Mouse (Mus musculus) left cerebral cortex, postnatal 10 days (tissue): ENCODE results near the gene H2al1b. TPM values are rescaled to one million over a fixed set of nuclear protein-coding genes. Genes with fewer than 3 reads are reported as not detected.
"Not testable (repeated sequence)": the region's sequence is repeated elsewhere in the genome, so short reads cannot be mapped to it uniquely, and the experiment has no call there.

Experiments used
- DNase-seq, 2 experiments: peaks; one replicate each; pipeline ENCODE4 v3.0.0; 2021 to 2022; ENCODE audit warnings: low spot score in 2 of 2, mixed read lengths in 1 of 2; ENCODE audit errors: extremely low spot score in 1 of 2
- intact Hi-C: fragments of 180-260 bp; cut with DNase I; formaldehyde crosslinking; loops from one replicate; pipeline ENCODE4 v1.15.1; 2025
- total RNA-seq, 2 experiments: library from RNA; stranded (reverse); gene quantifications; 2 replicates each; pipeline ENCODE4 v1.2.3; 2021

H2al1b gene
- total RNA-seq, 2 experiments from 2014 or later = not detected

DNA sequence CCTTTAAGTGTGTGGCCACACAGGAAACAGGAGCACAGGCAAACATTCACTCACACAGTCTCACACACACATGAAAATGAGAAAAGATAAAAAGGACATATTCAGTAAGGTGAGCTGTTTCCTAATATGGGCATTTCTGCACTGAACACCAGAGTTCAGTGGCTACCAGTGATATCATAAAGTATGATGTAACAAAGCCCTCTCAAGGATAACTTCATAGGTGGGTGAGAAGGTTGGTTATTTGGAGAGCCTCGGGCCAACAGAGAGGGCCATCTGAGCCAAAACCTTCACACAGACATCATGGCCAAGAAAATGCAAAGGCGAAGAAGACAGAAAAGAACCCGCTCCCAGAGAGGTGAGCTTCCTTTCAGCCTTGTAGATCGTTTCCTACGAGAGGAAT is 22.1 kb downstream of the H2al1b start, which contains the start of gene H2al1i:
H2al1i (plus strand) TSS at position 301 of the 400 bp plus-strand sequence.
- intact Hi-C loops, DNase-seq: not testable (repeated sequence)

DNA sequence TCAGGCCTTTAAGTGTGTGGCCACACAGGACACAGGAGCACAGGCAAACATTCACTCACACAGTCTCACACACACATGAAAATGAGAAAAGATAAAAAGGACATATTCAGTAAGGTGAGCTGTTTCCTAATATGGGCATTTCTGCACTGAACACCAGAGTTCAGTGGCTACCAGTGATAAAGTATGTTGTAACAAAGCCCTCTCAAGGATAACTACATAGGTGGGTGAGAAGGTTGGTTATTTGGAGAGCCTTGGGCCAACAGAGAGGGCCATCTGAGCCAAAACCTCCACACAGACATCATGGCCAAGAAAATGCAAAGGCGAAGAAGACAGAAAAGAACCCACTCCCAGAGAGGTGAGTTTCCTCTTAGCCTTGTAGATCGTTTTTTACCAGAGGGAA is 25.3 kb downstream of the H2al1b start, which contains the start of gene H2al1j:
H2al1j (plus strand) TSS at position 301 of the 400 bp plus-strand sequence.
- DNase-seq, intact Hi-C loops: not testable (repeated sequence)

- peak in 1 of 2 experiments; percentile 13 for DNase-seq
- intact Hi-C loops = no loop called here
Observed at GRCm38 (mm10) chrX:11345762-11346161, 43.5 kb downstream of the H2al1b start.

DNA sequence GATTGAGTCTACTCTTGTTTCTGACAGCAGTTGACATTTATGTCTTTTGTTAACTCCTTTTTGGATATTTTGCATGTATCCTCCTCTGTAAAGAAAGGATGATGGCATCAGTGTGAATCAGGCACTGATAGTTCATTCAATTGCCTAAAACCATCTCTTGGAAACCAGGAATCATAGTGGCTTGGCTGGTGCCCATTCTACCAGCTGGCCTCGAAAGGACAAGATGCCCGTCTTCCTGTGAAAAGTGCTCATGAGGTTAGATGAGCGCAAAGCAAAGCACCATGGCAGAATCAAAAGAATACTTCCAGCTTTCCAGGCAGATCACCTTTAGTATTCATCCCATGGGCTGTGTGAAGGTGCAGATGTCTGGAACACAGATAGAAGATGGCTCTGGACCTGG is 44.5 kb downstream of the H2al1b start:
- intact Hi-C loops = no loop called here
- no peak for DNase-seq

Other genes with a start within 250 kb of the H2al1b start
- gene H2al1a, start 3.2 kb upstream of the H2al1b start, total RNA-seq = not detected
- gene H2al1c, start 3.2 kb downstream of the H2al1b start, total RNA-seq = not detected
- not detected for gene H2al1d, start 6.4 kb downstream of the H2al1b start, total RNA-seq
- not detected for gene H2al1e, start 9.5 kb downstream of the H2al1b start, total RNA-seq
- not detected for gene H2al1f, start 12.7 kb downstream of the H2al1b start, total RNA-seq
- not detected for gene H2al1g, start 15.8 kb downstream of the H2al1b start, total RNA-seq
- not detected for gene H2al1h, start 19.1 kb downstream of the H2al1b start, total RNA-seq
- gene H2al1i, start 22.2 kb downstream of the H2al1b start, total RNA-seq = not detected
- gene H2al1j, start 25.4 kb downstream of the H2al1b start, total RNA-seq = not detected